Mouse (Mus musculus) left cerebral cortex, postnatal 36 days (tissue): ENCODE measurements around the gene Hist1h2ah. TPM values are rescaled to one million over a fixed set of nuclear protein-coding genes. Genes with fewer than 3 reads are reported as not detected.

ENCODE experiments used
- DNase-seq, 2 experiments: peaks; one replicate each; pipeline ENCODE4 v3.0.0; 2021 to 2022; ENCODE audit warnings: low spot score in 2 of 2, mixed read lengths in 1 of 2
- intact Hi-C: fragments of 180-260 bp; cut with DNase I; formaldehyde crosslinking; loops from one replicate; pipeline ENCODE4 v1.15.1; 2025
- total RNA-seq, 2 experiments: library from RNA; stranded (reverse); gene quantifications; 2 replicates each; pipeline ENCODE4 v1.2.3; 2021

Gene Hist1h2ah
- total RNA-seq, 2 experiments from 2014 or later: 24.6 to 42.5 TPM

DNA sequence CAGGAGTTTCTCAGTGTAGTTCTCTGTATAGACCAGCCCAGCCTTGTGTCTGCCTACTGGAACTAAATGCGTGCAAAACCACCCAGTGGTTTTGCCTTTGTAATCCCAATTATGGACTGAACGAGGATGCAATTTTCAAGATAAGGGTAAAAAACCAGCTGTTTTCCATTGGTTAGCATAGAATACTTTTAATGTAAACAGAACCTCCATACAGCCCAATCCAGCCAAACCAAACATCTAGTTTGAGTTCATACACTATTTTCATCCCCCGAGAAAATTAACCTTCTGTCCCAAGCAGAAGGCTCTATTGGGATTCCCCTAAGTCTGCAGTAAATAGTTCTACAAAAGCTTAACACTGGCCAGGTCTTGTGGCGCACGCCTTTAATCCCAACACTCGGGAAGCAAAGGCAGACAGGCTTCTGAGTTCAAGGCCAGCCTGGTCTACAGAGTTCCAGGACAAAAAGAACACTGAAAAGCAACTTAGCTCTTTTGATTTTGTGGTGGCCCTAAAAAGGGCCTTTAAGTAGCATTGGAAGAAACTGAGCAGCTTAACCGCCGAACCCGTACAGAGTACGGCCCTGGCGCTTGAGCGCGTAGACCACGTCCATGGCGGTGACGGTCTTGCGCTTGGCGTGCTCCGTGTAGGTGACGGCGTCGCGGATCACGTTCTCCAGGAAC is 5.2 kb upstream of the Hist1h2ah start:
- no peak for DNase-seq
- intact Hi-C loops: loop anchor here (5.0 kb wide), 5 partner anchors 323 to 1707 kb away; partner anchors contain the start of genes Hist1h1e, Hist1h1t, Hist1h2af and Hist1h2ai

DNA sequence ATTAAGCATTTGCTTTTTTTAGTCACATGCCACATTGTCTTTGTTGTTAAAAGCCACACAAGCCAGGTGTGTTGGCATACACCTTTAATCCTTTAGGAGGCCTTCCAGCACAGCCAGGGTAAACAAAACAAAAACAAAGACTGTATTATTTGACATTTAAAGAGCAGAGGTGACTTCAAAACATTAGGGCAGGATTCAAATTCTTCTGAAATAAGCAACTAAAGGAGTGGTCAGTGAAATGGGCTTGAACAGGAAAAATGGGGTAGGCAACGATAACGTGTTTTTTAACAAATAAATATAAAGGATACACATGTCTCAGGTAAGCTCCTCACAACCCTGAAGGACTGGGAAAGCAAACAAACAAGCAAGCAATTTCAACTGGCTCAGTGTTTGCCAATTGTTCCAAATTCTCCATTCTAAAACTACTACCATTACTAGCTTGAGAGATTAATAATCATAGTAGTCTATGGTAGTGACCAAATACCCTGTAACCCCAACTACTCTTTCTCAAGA is 4.6 kb upstream of the Hist1h2ah start:
- intact Hi-C loops: loop anchor here (5.0 kb wide), 7 partner anchors 323 to 1717 kb away; partner anchors contain the start of genes Hist1h1e, Hist1h1t, Hist1h2ac and Hist1h2af
- no peak for DNase-seq

DNA sequence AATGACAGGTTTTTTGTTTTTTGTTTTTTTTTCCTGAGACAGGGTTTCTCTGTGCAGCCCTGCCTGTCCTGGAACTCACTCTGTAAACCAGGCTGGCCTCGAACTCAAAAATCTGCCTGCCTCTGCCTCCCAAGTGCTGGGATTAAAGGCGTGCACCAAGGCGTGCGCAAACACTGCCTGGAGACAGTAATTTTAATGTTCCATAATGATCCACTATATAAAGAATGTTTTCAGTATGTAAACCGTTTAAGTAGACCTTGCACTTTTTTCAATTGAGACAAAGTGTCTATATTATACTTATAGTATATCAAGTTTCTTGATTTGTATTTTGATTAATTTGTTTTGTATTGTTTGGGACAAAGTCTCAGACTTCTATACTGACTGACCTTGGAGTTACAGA is 4.0 kb upstream of the Hist1h2ah start:
- no peak for DNase-seq
- intact Hi-C loops: loop anchor here (5.0 kb wide), 2 partner anchors 1643 to 1718 kb away; partner anchors contain the start of genes Hist1h2ac, Hist1h2bc and Hist1h4b

DNA sequence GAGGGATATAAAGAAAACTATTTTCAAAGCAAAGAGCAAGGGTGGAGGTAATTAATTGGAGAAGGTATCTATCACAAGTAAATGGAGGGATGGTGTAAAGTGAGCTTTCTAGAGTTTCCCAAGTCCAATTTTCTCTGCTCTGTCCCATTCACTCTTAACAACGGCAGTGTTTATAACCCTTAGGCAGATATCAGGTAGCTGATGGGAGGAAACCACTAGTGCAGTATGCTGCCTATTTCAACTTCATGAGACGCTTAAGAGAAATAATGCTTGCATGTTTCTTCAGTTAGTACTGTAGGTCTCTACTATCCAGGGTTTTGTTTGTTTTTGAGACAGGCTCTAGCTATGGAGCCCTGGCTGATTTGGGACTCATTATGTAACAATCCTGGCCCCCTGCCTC is 2.0 kb upstream of the Hist1h2ah start:
- no peak for DNase-seq
- intact Hi-C loops: loop anchor here (5.0 kb wide), 2 partner anchors 1645 to 1720 kb away; partner anchors contain the start of genes Hist1h2ac, Hist1h2bc and Hist1h4b

DNA sequence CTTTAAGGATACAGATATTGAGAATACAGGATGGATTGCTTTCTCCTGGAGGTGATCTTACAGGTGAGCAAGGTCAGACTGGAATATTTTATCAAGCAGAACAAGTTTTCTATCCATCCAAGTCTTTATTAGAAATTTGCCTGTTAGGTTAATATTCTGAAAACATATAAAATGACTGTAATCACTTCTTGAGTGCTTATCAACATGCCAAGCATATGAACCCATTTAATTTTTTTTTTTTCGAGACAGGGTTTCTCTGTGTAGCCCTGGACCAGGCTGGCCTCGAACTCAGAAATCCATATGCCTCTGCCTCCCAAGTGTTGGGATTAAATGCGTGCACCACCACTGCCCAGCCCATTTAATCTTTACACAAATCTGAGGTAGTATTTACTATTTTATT is 1.6 kb upstream of the Hist1h2ah start:
- intact Hi-C loops: loop anchor here (5.0 kb wide), 2 partner anchors 1645 to 1720 kb away; partner anchors contain the start of genes Hist1h2ac, Hist1h2bc and Hist1h4b
- DNase-seq: no peak

DNA sequence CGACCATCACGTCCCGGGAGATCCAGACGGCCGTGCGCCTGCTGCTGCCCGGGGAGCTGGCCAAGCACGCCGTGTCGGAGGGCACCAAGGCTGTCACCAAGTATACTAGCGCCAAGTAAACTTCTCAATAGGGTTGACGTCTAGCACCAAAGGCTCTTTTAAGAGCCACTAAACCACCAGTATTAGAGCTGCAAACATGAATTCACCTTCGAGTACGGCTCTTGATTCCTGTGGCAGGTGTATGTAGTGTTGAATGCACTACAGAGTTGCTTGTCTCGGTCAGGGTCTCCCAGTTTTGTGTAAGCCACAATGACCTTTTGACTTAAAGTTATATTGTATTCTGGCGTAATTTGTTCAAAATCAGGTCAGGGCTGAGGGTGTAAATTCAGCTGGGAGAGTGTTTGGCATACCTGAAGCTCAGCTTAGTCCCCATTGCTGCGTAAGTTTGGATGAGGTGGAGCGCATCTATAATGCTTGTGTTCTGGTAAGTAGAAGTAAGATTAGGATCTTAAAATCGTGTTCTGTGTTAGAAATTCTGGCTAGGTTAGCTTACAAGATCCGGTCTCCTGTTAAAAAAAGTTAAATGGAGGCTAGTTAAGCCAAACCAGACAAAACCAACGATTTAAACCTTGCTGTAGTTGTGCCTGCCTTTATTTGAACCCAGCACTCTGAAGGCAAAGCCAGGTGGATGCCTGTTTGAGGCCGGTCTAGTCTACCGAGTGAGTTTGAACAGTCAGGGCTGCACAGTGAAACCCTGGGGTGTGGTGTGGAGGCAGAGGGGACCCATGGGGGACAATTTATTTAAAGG is 985 bp upstream of the Hist1h2ah start:
- intact Hi-C loops: loop anchor here (5.0 kb wide), 2 partner anchors 1646 to 1721 kb away; partner anchors contain the start of genes Hist1h2ac, Hist1h2bc and Hist1h4b
- no peak for DNase-seq

DNA sequence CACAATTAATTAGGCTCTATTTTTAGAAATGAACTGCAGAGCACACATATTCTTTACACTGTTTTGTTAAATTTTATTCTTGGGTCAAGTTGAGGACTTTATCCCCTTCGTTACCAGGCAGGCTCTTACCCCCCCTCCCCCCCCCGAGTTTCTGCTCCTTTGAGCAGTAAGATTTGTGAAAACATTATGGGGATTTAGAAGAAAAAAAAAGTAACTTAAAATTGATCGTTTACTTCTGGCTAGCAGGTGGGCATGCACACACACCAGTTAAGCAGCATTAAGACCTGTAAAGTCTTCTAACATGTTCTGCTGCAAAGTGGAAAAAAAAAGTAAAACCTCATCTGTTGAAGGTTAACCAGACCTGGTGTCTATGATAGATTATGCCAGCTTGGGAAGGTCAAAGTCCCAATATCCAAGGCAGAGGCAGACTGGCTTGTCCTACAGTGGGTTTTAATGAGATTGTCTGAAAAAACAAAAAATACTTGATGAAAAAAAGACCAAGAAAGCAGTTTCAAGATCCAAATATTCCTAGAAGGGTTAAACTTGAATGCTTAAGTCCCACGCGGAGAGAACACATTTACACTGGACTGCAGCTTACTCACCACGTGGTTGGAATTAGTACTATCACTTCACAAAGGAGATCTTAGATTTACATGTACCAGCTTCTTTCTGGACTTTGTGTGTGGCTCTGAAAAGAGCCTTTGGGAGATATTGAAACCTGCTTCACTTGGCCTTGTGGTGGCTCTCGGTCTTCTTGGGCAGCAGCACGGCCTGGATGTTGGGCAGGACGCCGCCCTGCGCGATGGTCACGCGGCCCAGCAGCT is 713 bp downstream of the Hist1h2ah start:
- no peak for DNase-seq
- intact Hi-C loops: loop anchor here (5.0 kb wide), 3 partner anchors 1378 to 1723 kb away; partner anchors contain the start of genes Hist1h2ac, Hist1h2bc and Hist1h4b

DNA sequence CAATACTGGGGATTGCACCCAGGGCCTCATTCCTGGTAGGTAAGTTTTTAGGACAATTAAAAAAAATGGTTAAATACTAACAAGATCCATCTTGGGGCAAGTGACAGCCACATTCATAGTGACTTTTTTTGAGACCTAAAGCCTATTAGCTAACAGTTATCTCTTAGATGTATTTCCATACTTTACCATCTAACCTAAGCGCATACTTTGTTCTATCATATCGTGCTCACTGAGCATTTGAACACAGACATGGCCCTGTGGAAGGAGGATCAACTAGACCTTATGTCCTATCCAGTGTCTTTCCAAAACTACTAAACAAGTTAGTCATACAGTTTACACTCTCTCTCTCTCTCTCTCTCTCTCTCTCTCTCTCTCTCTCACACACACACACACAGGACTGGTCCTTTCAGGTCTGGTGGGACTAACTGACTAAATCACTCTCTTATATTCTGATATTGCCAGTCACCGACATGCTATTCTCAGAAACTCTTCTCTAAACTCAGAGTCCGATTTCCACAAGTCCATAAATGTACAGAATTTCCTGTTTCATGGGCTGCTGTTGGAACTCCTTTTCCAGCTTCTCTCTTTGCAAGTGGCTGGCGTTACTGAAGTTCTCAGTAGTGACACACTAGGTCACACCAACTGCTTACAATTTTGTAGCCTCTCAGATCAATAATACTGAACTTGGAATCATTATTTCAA is 1.5 kb downstream of the Hist1h2ah start:
- DNase-seq: no peak
- intact Hi-C loops: loop anchor here (5.0 kb wide), 1 partner anchor 1378 kb away; no protein-coding TSS in a partner anchor

DNA sequence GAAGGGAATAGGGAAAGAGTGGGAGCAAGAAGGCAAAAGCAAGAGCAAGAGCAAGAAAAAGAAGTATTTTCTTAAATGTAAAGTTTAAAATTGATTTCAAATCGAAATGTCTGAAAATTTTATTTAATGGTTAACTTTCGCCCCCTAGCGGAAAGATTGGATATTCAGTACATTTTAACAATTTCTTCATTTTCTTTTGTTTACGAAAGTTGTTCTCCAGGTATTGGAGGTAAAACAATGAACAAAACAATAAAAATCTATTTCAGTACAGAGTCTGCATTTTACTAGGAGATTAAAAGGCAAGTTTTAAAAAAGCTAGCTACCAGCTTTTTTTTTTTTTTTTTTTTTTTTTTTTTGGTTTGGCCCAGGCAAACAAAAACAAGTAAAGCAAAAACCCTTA is 4.9 kb downstream of the Hist1h2ah start:
- no peak for DNase-seq
- intact Hi-C loops: loop anchor here (5.0 kb wide), 1 partner anchor 1382 kb away; no protein-coding TSS in a partner anchor

DNA sequence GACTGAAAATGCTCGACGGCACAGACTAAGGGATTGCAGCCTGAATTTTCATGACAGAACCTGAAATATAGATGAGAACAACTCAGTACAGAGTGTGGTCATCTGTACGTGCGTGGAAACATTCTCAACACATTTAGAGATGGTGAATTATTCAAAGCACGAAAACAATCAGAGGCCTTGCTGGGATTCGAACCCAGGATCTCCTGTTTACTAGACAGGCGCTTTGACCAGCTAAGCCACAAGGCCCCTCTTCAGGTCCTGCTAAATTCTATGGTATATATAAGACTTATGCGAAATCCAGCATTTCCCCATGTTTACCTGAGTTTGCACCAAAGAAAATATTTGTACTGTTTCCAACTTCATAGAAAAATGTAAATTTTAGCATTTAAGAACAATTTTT is 5.4 kb downstream of the Hist1h2ah start:
- no peak for DNase-seq

DNA sequence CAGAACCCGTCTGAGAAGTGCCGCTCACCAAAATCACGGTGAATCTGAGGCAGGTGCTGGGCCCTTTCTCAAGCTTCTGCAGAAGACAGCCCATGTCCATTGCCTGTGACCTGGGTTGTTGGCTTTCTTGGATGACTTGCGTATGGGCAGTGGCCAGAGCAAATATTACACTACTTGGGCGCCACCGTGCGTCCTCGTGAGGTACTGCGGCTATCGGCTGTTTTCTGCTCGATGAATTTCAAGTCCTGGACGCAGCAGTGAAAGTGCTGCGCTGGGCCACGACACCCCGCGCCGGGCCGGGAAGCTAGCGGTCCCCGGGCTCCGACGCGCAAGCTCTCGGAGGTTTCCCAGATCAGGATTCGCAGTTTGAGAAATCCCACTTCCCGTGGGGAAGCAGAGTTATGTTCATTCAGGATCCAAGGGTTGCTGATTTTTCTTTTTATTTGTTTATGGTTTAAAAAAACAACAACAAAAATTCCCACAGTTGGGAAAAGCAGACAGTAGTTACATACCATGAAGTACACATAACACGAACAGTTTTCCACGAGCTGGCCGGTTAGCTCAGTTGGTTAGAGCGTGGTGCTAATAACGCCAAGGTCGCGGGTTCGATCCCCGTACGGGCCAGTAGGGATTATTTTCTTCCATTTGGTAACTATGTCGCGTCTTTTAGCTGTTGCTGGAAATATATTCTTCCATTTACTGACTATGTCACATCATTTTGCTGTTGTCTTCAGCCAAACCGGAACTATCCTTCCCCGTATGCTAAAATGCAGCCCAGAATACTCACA is 6.5 kb downstream of the Hist1h2ah start:
- intact Hi-C loops: loop anchor here (1.0 to 10.0 kb wide), 4 partner anchors 55 to 1406 kb away; no protein-coding TSS in a partner anchor
- peak; percentile 86 to 91 for DNase-seq

More for the DNA sequence above, 5.4 kb downstream of the Hist1h2ah start:
- intact Hi-C loops: loop anchor here (1.0 to 10.0 kb wide), 5 partner anchors 56 to 1405 kb away; no protein-coding TSS in a partner anchor

DNA sequence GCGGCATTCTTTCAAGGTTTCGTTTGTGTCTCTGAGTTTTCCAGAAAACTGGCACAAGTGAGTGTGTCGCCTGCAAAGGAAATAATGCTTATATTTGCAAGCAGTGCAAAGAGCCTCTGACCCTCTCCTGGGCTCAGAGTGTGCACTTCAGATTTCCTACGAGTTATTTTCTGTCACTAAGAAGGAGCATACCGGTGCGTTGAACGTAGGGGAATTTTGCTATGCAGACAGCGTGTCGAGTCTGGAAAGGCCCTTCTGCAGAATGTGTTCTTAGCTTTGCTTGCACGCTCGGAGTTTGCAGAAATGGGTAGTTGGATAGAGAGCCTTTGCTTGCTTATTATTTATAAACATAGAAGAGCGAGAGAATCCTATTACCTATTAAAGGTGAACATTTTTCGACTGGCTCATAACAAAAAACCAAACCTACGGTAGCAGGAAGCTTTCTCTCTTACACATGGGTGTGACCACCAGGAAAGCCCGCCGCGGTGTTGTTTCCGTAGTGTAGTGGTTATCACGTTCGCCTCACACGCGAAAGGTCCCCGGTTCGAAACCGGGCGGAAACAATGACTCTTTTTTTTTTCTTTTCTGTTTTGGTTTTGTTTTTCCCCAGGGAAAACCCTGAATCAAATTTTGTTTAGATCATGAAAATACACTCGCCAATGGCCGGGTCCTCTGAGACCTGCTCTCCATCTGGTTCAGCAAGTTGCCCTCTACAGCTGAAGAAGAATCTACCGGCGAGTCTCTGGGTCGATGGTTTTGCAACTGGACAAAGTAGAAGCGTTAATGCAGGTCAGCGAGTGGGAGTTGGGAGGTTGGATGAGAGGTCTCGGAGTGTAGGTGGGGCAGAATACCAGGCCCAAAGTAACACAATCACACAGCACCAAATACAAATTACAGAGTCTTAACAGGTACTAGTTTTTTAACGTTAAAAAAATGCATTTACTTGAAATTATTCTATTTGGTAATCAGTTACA is 9.0 kb downstream of the Hist1h2ah start:
- intact Hi-C loops: loop anchor here (2.0 to 10.0 kb wide), 4 partner anchors 89 to 1408 kb away; no protein-coding TSS in a partner anchor
- peak; percentile 78 to 85 for DNase-seq

DNA sequence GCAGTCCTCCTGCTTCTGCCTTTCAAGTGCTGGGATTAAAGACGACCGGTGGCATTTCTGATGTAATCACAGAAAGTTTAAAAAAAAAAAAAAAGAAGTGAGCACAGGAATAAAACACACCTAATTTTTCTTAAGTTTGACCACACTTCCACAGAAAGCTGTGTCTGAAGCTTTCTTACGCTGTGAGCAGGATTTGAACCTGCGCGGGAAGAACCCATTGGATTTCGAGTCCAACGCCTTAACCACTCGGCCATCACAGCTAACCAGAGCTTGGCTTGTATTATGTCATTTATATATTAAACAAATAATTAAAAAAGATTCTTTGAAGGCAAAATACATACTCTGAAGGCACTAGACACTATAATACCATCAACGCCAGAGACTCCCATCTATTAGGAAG is 13.1 kb downstream of the Hist1h2ah start:
- DNase-seq: peak; percentile 46 to 70
- intact Hi-C loops: loop anchor here (5.0 to 10.0 kb wide), 3 partner anchors 857 to 1495 kb away; no protein-coding TSS in a partner anchor

DNA sequence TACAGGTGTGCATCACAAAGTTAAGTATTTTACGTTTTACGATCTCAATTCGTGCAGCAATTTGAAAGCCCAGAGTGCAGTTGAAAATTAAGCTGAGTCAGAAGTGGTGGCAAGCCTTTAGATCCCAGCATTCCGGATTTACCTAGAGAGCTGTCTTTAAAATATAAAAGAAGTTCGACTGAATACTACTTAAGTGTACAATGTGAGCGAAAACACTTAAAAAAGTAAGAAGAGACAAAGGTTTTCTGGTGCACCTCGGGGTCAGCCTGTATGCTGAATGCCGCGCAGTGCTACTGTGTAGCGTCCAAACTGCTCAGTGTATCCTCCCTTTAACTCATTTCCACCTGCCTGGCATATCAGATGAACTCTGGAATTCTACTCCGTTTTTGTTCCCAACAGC is 13.8 kb downstream of the Hist1h2ah start:
- intact Hi-C loops: loop anchor here (5.0 to 10.0 kb wide), 3 partner anchors 857 to 1496 kb away; no protein-coding TSS in a partner anchor
- no peak for DNase-seq

DNA sequence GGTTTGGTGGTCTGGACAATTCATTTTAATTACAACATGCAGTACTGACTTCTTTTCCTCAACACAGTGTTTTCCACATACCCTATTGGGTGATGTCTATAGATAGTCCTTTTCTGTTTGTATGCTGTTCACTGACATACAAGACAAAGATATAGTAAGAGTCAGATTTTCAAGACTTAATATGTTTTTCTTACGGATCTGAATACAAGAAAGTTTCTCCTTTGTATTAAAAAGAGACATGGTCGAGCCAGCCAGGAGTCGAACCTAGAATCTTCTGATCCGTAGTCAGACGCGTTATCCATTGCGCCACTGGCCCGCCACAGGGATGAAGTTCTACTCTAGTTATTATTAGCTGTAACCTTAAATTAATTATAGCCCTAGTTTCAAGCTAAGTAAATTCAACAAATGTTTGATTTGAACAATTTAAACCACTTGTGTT is 14.4 kb downstream of the Hist1h2ah start:
- DNase-seq: peak in 1 of 2 experiments; percentile 50
- intact Hi-C loops: loop anchor here (5.0 to 10.0 kb wide), 3 partner anchors 856 to 1496 kb away; no protein-coding TSS in a partner anchor
